Comparison of ENCODE assay signal across 7 mouse cellular contexts in genomic region chr5:23830897-23831752, GRCm38 (mm10). TPM values are rescaled to one million over a fixed set of nuclear protein-coding genes. Genes with fewer than 3 reads are reported as not detected.
DNase-seq lines count a peak whose midpoint lies in the region; ATAC-seq and TF ChIP-seq lines count a peak whose summit lies in the region.

No protein-coding gene starts in this region.

- ATAC-seq in liver, embryonic 11.5 days (replicated peaks; ENCODE audit: low FRiP score): no peak
- ATAC-seq in embryonic facial prominence, embryonic 14.5 days (ENCODE audit: low read depth): no peak
- ATAC-seq in heart, postnatal 0 days (ENCODE audit: insufficient read depth, low read depth): no peak
- ATAC-seq in midbrain, embryonic 13.5 days: no peak

- H3K4me1 ChIP-seq in liver, embryonic 11.5 days (replicated peaks; ENCODE audit: control insufficient read depth, insufficient read depth, low read length): no peaks in the 10 kb centered on the region
- H3K4me1 ChIP-seq in embryonic facial prominence, embryonic 14.5 days (ENCODE audit: control insufficient read depth, insufficient read depth, low read length): no peaks in the 10 kb centered on the region
- no peaks in the 10 kb centered on the region for H3K4me1 ChIP-seq in heart, postnatal 0 days (ENCODE audit: control insufficient read depth, insufficient read depth)
- H3K4me1 ChIP-seq in midbrain, embryonic 13.5 days (replicated peaks): no peaks in the 10 kb centered on the region

- H3K4me3 ChIP-seq in liver, embryonic 11.5 days (ENCODE audit: low read depth, low read length): peak overlapping the region; percentile 21
- peak overlapping the region; percentile 14 for H3K4me3 ChIP-seq in embryonic facial prominence, embryonic 14.5 days (ENCODE audit: low read depth, low read length)
- peak overlapping the region; percentile 21; the same call in 1 of the 2 replicates for H3K4me3 ChIP-seq in heart, postnatal 0 days (ENCODE audit: low read depth, low read length)
- no peak overlapping the region for H3K4me3 ChIP-seq in midbrain, embryonic 13.5 days (replicated peaks)

- 30% methylated on average over 58 of the region's 58 CpGs for WGBS in liver, embryonic 11.5 days
- 42% methylated on average over 44 of the region's 58 CpGs for WGBS in embryonic facial prominence, embryonic 14.5 days
- WGBS in heart, postnatal 0 days: 36% methylated on average over 46 of the region's 58 CpGs
- WGBS in midbrain, embryonic 13.5 days: 51% methylated on average over 58 of the region's 58 CpGs

- TF ChIP-seq EP300 in heart, postnatal 0 days (IDR thresholded peaks at IDR 0.05; ENCODE audit: low read depth): no peak

- no peaks in the 10 kb centered on the region for H3K36me3 ChIP-seq in liver, embryonic 11.5 days (ENCODE audit: control insufficient read depth, insufficient read depth, low read length)
- no peaks in the 10 kb centered on the region for H3K36me3 ChIP-seq in embryonic facial prominence, embryonic 14.5 days (ENCODE audit: control insufficient read depth, insufficient read depth, low read length)
- H3K36me3 ChIP-seq in heart, postnatal 0 days (replicated peaks; ENCODE audit: control insufficient read depth, insufficient read depth, low read length): no peaks in the 10 kb centered on the region
- H3K36me3 ChIP-seq in midbrain, embryonic 13.5 days: no peaks in the 10 kb centered on the region

- peaks cover 24% of the 10 kb centered on the region for H3K27me3 ChIP-seq in liver, embryonic 11.5 days (replicated peaks; ENCODE audit: control insufficient read depth, insufficient read depth, low read length)
- H3K27me3 ChIP-seq in embryonic facial prominence, embryonic 14.5 days (replicated peaks; ENCODE audit: control insufficient read depth, insufficient read depth, low read length): peaks cover 8% of the 10 kb centered on the region
- H3K27me3 ChIP-seq in heart, postnatal 0 days (ENCODE audit: control insufficient read depth, insufficient read depth, low read length): peaks cover 21% of the 10 kb centered on the region; the same call in 1 of the 2 replicates
- peaks cover 27% of the 10 kb centered on the region for H3K27me3 ChIP-seq in midbrain, embryonic 13.5 days

- no peak overlapping the region for H3K9ac ChIP-seq in liver, embryonic 11.5 days (ENCODE audit: low read depth, low read length)
- no peak overlapping the region for H3K9ac ChIP-seq in embryonic facial prominence, embryonic 14.5 days (ENCODE audit: low read depth, low read length)
- H3K9ac ChIP-seq in heart, postnatal 0 days (replicated peaks; ENCODE audit: low read depth, low read length): no peak overlapping the region
- no peak overlapping the region for H3K9ac ChIP-seq in midbrain, embryonic 13.5 days (replicated peaks)

- H3K27ac ChIP-seq in liver, embryonic 11.5 days (ENCODE audit: low read depth, low read length): no peak overlapping the region
- no peak overlapping the region for H3K27ac ChIP-seq in embryonic facial prominence, embryonic 14.5 days (replicated peaks; ENCODE audit: low read depth, low read length)
- H3K27ac ChIP-seq in heart, postnatal 0 days (ENCODE audit: low read depth): no peak overlapping the region
- H3K27ac ChIP-seq in midbrain, embryonic 13.5 days: no peak overlapping the region

- peak overlapping the region; percentile 46 for H3K4me2 ChIP-seq in liver, embryonic 11.5 days
- H3K4me2 ChIP-seq in embryonic facial prominence, embryonic 14.5 days (ENCODE audit: low read depth, low read length): peak overlapping the region; percentile 41
- H3K4me2 ChIP-seq in heart, postnatal 0 days (ENCODE audit: low read depth, low read length): 0 out of 2 replicates have a peak overlapping the region, but pooled peaks have one; percentile 18
- peak overlapping the region; percentile 28 for H3K4me2 ChIP-seq in midbrain, embryonic 13.5 days (replicated peaks)

- no peaks in the 10 kb centered on the region for H3K9me3 ChIP-seq in liver, embryonic 11.5 days (ENCODE audit: control insufficient read depth, low read length)
- no peaks in the 10 kb centered on the region for H3K9me3 ChIP-seq in embryonic facial prominence, embryonic 14.5 days (ENCODE audit: control insufficient read depth, low read length)
- H3K9me3 ChIP-seq in heart, postnatal 0 days (replicated peaks; ENCODE audit: control insufficient read depth, low read length): no peaks in the 10 kb centered on the region
- no peaks in the 10 kb centered on the region for H3K9me3 ChIP-seq in midbrain, embryonic 13.5 days

- no peak for DNase-seq in liver, embryonic 11.5 days (ENCODE audit: low spot score)
- no peak for DNase-seq in liver
- no peak for DNase-seq in embryonic facial prominence, embryonic 14.5 days (ENCODE audit: low spot score)
- DNase-seq in heart, postnatal 0 days (ENCODE audit: low spot score): no peak
- DNase-seq in layer of hippocampus, adult 9-11 months: peak; percentile 19
- DNase-seq in B cell, adult 2 months: no peak

- no peak for TF ChIP-seq CTCF in heart, postnatal 0 days (IDR thresholded peaks at IDR 0.05; ENCODE audit: low read depth)

RNA-seq across cellular contexts. Expression of gene Tomm7, which starts 12.8 kb away (rescaled TPM):
- polyA plus RNA-seq in liver, embryonic 11.5 days (2014; fragmentation: Nextera tagmentation; extraction: Ambion mirVana): 137 and 149 TPM in 2 replicates
- 104 and 120 TPM in 2 replicates for polyA plus RNA-seq in embryonic facial prominence, embryonic 14.5 days (2014; fragmentation: Nextera tagmentation; extraction: Ambion mirVana)
- total RNA-seq in heart, postnatal 0 days (2014; rRNA removed; ENCODE audit: low replicate concordance): 21.6 and 26.0 TPM in 2 replicates
- 137 and 141 TPM in 2 replicates for polyA plus RNA-seq in heart, postnatal 0 days (2015; fragmentation: Nextera tagmentation; extraction: Ambion mirVana)
- polyA plus RNA-seq in midbrain, embryonic 13.5 days (2015; fragmentation: Nextera tagmentation; extraction: Ambion mirVana): 109 and 112 TPM in 2 replicates

RNA-seq across cellular contexts. Expression of gene Rint1, which starts 43.6 kb away (rescaled TPM):
- polyA plus RNA-seq in liver, embryonic 11.5 days (2014; fragmentation: Nextera tagmentation; extraction: Ambion mirVana): 38.6 and 41.1 TPM in 2 replicates
- polyA plus RNA-seq in embryonic facial prominence, embryonic 14.5 days (2014; fragmentation: Nextera tagmentation; extraction: Ambion mirVana): 27.1 and 30.8 TPM in 2 replicates
- 36.7 and 37.5 TPM in 2 replicates for total RNA-seq in heart, postnatal 0 days (2014; rRNA removed; ENCODE audit: low replicate concordance)
- 18.8 and 19.4 TPM in 2 replicates for polyA plus RNA-seq in heart, postnatal 0 days (2015; fragmentation: Nextera tagmentation; extraction: Ambion mirVana)
- polyA plus RNA-seq in midbrain, embryonic 13.5 days (2015; fragmentation: Nextera tagmentation; extraction: Ambion mirVana): 35.9 and 40.2 TPM in 2 replicates

RNA-seq across cellular contexts. Expression of gene Pus7, which starts 47.6 kb away (rescaled TPM):
- 54.3 and 56.3 TPM in 2 replicates for polyA plus RNA-seq in liver, embryonic 11.5 days (2014; fragmentation: Nextera tagmentation; extraction: Ambion mirVana)
- polyA plus RNA-seq in embryonic facial prominence, embryonic 14.5 days (2014; fragmentation: Nextera tagmentation; extraction: Ambion mirVana): 24.5 and 26.9 TPM in 2 replicates
- total RNA-seq in heart, postnatal 0 days (2014; rRNA removed; ENCODE audit: low replicate concordance): 8.6 and 11.6 TPM in 2 replicates
- polyA plus RNA-seq in heart, postnatal 0 days (2015; fragmentation: Nextera tagmentation; extraction: Ambion mirVana): 11.8 and 14.0 TPM in 2 replicates
- 17.3 and 17.5 TPM in 2 replicates for polyA plus RNA-seq in midbrain, embryonic 13.5 days (2015; fragmentation: Nextera tagmentation; extraction: Ambion mirVana)
